Mouse (Mus musculus) neutrophil, adult 5-6 weeks (primary cell): Measurements from ENCODE around the gene Trpv2. TPM values are rescaled to one million over a fixed set of nuclear protein-coding genes. Genes with fewer than 3 reads are reported as not detected.

Source experiments
- ATAC-seq: fragments of 151-379, 151-347 bp; 2 replicates; pipeline ENCODE4 v1.8.0; 2017; ENCODE audit warnings: mild to moderate bottlenecking, moderate TSS enrichment; ENCODE audit not compliant: insufficient number of reproducible peaks, poor library complexity, low FRiP score, severe bottlenecking; ENCODE audit errors: extremely low read depth
- total RNA-seq: library from RNA; stranded (forward); fragments of 200-1000 nt; gene quantifications from 2 replicates; pipeline ENCODE4 v1.2.3, GENCODE M21; 2017

Trpv2 gene
- total RNA-seq, 1 experiment from 2014 or later: 66.9 TPM

GRCm38 (mm10) chr11:62615456-62615855 is 41.2 kb downstream of the Trpv2 start:
- ATAC-seq: no peak

- ATAC-seq: no peak
Measured at GRCm38 (mm10) chr11:62621079-62621478, 46.8 kb downstream of the Trpv2 start.

GRCm38 (mm10) chr11:62621586-62622283 is 47.4 kb downstream of the Trpv2 start:
- no peak for ATAC-seq

GRCm38 (mm10) chr11:62622850-62623249 is 48.6 kb downstream of the Trpv2 start:
- ATAC-seq: no peak

- ATAC-seq: no peak
Measured at GRCm38 (mm10) chr11:62624341-62625291, 50.3 kb downstream of the Trpv2 start.

GRCm38 (mm10) chr11:62629352-62630224 is 55.3 kb downstream of the Trpv2 start:
- no peak for ATAC-seq

GRCm38 (mm10) chr11:62630225-62630821 is 56.0 kb downstream of the Trpv2 start:
- ATAC-seq: no peak

- ATAC-seq: no peak
Measured at GRCm38 (mm10) chr11:62631138-62631537, 56.9 kb downstream of the Trpv2 start.

GRCm38 (mm10) chr11:62635406-62635805 is 61.1 kb downstream of the Trpv2 start:
- no peak for ATAC-seq

GRCm38 (mm10) chr11:62636105-62636839 is 62.0 kb downstream of the Trpv2 start:
- no peak for ATAC-seq

- ATAC-seq: no peak
Measured at GRCm38 (mm10) chr11:62636840-62637221, 62.5 kb downstream of the Trpv2 start.

- ATAC-seq: no peak
Measured at GRCm38 (mm10) chr11:62637401-62637800, 63.1 kb downstream of the Trpv2 start.

GRCm38 (mm10) chr11:62637806-62638205 is 63.5 kb downstream of the Trpv2 start:
- ATAC-seq: no peak

GRCm38 (mm10) chr11:62638402-62638801 is 64.1 kb downstream of the Trpv2 start:
- ATAC-seq: no peak

GRCm38 (mm10) chr11:62640378-62640777 is 66.1 kb downstream of the Trpv2 start:
- no peak for ATAC-seq

GRCm38 (mm10) chr11:62642023-62642844 is 67.9 kb downstream of the Trpv2 start:
- ATAC-seq: no peak

- no peak for ATAC-seq
Measured at GRCm38 (mm10) chr11:62643011-62643631, 68.8 kb downstream of the Trpv2 start.
